Mouse (Mus musculus) neural tube, embryonic 12.5 days (tissue): Measurements from ENCODE around the gene Cfap99. TPM values are rescaled to one million over a fixed set of nuclear protein-coding genes. Genes with fewer than 3 reads are reported as not detected.

Experiments
- ATAC-seq: fragments of 200-750 bp; cut with Nextera tagmentation; 2 replicates; pipeline ENCODE4 v1.8.0; 2017; ENCODE audit warnings: low read depth, mild to moderate bottlenecking, moderate TSS enrichment, moderate library complexity; ENCODE audit not compliant: low FRiP score
- H3K27ac ChIP-seq: fragments of 300-500 bp; sonication (generic); 2 replicates; pipeline ENCODE4 v1.5.1; 2016
- H3K27me3 ChIP-seq: fragments of 300-500 bp; sonication (generic); replicated peaks from 2 replicates; pipeline ENCODE4 v1.6.1; 2016; ENCODE audit warnings: mild to moderate bottlenecking
- H3K36me3 ChIP-seq: fragments of 300-500 bp; sonication (generic); 2 replicates; pipeline ENCODE4 v1.6.1; 2016; ENCODE audit warnings: mild to moderate bottlenecking
- H3K4me1 ChIP-seq: fragments of 300-500 bp; sonication (generic); 2 replicates; pipeline ENCODE4 v1.6.1; 2016
- H3K4me2 ChIP-seq: fragments of 300-500 bp; sonication (generic); replicated peaks from 2 replicates; pipeline ENCODE4 v1.6.1; 2016; ENCODE audit warnings: mild to moderate bottlenecking
- H3K4me3 ChIP-seq: fragments of 300-500 bp; sonication (generic); 2 replicates; pipeline ENCODE4 v1.5.1; 2016
- H3K9ac ChIP-seq: fragments of 300-500 bp; sonication (generic); 2 replicates; pipeline ENCODE4 v1.6.1; 2016; ENCODE audit warnings: mild to moderate bottlenecking
- H3K9me3 ChIP-seq: fragments of 300-500 bp; sonication (generic); 2 replicates; pipeline ENCODE4 v1.6.1; 2016; ENCODE audit warnings: mild to moderate bottlenecking
- WGBS: fragments of 180-500 bp; shearing (Covaris S2); methylation state at CpG from one replicate; pipeline ENCODE4 v1.1.7; 2016; 5-methylcytosine and 5-hydroxymethylcytosine counted together
- polyA plus RNA-seq: library from polyadenylated mRNA; unstranded; fragments of >200 nt; fragmentation: Nextera tagmentation; extraction: Ambion mirVana; gene quantifications from 2 replicates; pipeline ENCODE4 v1.2.1, GENCODE M21; 2016

The Cfap99 gene
- polyA plus RNA-seq, 1 experiment from 2014 or later: not detected

GRCm38 (mm10) chr5:34266065-34266464 lies 22.3 kb upstream of the Cfap99 start:
- Histone ChIP-seq H3K36me3 (no peaks in the 10 kb centered on the region), H3K27me3 (no peaks in the 10 kb centered on the region), H3K4me3 (no peak overlapping the region), H3K9me3 (no peaks in the 10 kb centered on the region), H3K9ac (no peak overlapping the region), H3K27ac (no peak overlapping the region), H3K4me2 (no peak overlapping the region), H3K4me1 (no peaks in the 10 kb centered on the region)
- no peak for ATAC-seq
- 73% methylated on average over 4 of the region's 4 CpGs for WGBS

- 88% methylated on average over 16 of the region's 16 CpGs for WGBS
These were observed 19.0 kb upstream of the Cfap99 start for GRCm38 (mm10) chr5:34269197-34269920.

GRCm38 (mm10) chr5:34269921-34270465 lies 18.4 kb upstream of the Cfap99 start:
- no peaks in the 10 kb centered on the region for H3K4me1 ChIP-seq
- 82% methylated on average over 12 of the region's 12 CpGs for WGBS
- H3K36me3 ChIP-seq: no peaks in the 10 kb centered on the region
- H3K9ac ChIP-seq: no peak overlapping the region
- no peak overlapping the region for H3K4me3 ChIP-seq
- H3K27me3 ChIP-seq: no peaks in the 10 kb centered on the region
- H3K27ac ChIP-seq: no peak overlapping the region
- H3K4me2 ChIP-seq: no peak overlapping the region
- H3K9me3 ChIP-seq: no peaks in the 10 kb centered on the region
- ATAC-seq: no peak

More at GRCm38 (mm10) chr5:34269197-34269920, 19.0 kb upstream of the Cfap99 start:
- Histone ChIP-seq H3K4me2 (no peak overlapping the region), H3K27me3 (no peaks in the 10 kb centered on the region), H3K4me3 (no peak overlapping the region), H3K4me1 (no peaks in the 10 kb centered on the region), H3K9me3 (no peaks in the 10 kb centered on the region), H3K36me3 (no peaks in the 10 kb centered on the region), H3K9ac (no peak overlapping the region), H3K27ac (no peak overlapping the region)
- no peak for ATAC-seq

GRCm38 (mm10) chr5:34271743-34272142 lies 16.7 kb upstream of the Cfap99 start:
- WGBS: 28% methylated on average over 4 of the region's 4 CpGs
- Histone ChIP-seq H3K9ac (no peak overlapping the region), H3K27me3 (no peaks in the 10 kb centered on the region), H3K4me3 (no peak overlapping the region), H3K27ac (no peak overlapping the region), H3K4me2 (no peak overlapping the region), H3K9me3 (no peaks in the 10 kb centered on the region), H3K4me1 (no peaks in the 10 kb centered on the region), H3K36me3 (no peaks in the 10 kb centered on the region)
- no peak for ATAC-seq

- no peak overlapping the region for H3K27ac ChIP-seq
- no peak overlapping the region for H3K4me2 ChIP-seq
- H3K4me3 ChIP-seq: no peak overlapping the region
- no peaks in the 10 kb centered on the region for H3K27me3 ChIP-seq
- no peak overlapping the region for H3K9ac ChIP-seq
- ATAC-seq: no peak
- H3K4me1 ChIP-seq: no peaks in the 10 kb centered on the region
- 74% methylated on average over 5 of the region's 5 CpGs for WGBS
- no peaks in the 10 kb centered on the region for H3K36me3 ChIP-seq
- H3K9me3 ChIP-seq: no peaks in the 10 kb centered on the region
These were observed 15.1 kb upstream of the Cfap99 start for GRCm38 (mm10) chr5:34273251-34273681.

DNA sequence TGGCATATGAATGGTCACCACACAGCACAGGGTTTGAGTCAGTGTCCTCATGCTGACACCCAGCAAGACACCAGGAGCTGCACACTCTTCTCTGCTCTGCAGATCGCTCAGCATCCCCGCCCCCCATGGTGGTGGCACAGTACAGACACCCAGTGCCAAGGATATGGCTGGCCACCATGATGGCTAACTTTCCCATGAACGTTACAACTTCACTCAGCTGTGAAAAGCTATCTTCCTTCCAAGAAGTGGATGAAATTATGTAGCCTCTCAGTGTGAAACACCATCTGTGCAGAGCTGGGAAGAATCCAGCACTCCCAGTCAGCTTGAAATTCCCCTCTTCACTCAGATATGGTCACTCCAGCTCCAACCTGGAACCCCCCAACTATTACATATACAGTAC lies 14.1 kb upstream of the Cfap99 start:
- no peak for ATAC-seq
- Histone ChIP-seq H3K4me1 (no peaks in the 10 kb centered on the region), H3K36me3 (no peaks in the 10 kb centered on the region), H3K4me3 (no peak overlapping the region), H3K9ac (no peak overlapping the region), H3K9me3 (no peaks in the 10 kb centered on the region), H3K27ac (no peak overlapping the region), H3K27me3 (no peaks in the 10 kb centered on the region), H3K4me2 (no peak overlapping the region)
- WGBS: 91% methylated on average over 3 of the region's 3 CpGs

DNA sequence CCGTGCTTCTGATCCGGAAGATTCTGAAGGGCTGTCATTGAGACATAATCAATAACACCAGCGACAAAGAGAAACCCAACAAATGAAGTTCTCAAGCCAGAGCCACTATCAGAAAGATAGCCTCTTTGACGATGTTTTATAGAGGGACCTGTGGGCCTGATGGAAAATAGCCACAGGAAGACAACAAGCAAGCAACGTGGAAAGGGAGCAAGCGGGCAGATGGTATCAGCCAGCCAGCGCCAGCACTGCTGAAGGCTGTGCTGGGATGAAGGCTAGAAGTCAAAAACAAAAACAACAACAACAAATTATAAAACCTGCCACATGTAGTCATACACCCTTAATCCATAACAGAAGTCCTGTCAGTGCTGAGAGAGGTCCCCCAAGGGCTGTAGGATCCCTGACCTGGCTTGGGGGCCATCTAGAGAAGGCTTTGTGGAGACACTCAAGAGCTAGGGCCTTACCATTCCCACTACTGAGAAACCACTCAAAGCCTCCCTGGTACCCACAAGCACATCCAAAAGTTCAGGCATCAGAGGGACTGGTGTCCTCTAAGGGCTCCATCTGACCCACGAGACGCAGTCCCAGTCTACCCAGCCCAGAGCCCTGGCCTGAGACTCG lies 13.6 kb upstream of the Cfap99 start:
- WGBS: 89% methylated on average over 10 of the region's 10 CpGs
- Histone ChIP-seq H3K27ac (no peak overlapping the region), H3K9ac (no peak overlapping the region), H3K9me3 (no peaks in the 10 kb centered on the region), H3K27me3 (no peaks in the 10 kb centered on the region), H3K4me2 (no peak overlapping the region), H3K4me1 (no peaks in the 10 kb centered on the region), H3K36me3 (no peaks in the 10 kb centered on the region), H3K4me3 (no peak overlapping the region)
- no peak for ATAC-seq

DNA sequence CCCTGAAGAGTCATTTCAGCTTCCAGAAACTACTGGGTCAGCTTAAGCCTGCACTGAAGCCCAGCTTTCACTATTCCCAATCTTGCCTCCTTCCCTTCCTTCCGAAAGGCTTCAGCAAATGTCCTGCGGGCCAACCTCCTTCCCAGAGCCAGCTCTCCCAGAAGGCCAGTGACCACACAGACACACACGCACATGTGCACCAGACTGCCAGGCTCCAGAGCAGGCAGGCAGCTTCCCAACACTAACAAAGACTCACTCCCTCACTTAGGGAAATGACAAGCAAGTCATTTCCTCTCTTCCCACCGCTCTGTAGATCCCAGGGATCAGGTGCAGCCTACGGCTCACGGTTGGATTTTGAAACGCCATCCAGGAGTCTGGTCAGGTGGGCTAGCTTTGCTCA lies 12.2 kb upstream of the Cfap99 start:
- H3K36me3 ChIP-seq: no peaks in the 10 kb centered on the region
- H3K4me2 ChIP-seq: no peak overlapping the region
- WGBS: 91% methylated on average over 7 of the region's 7 CpGs
- H3K9ac ChIP-seq: no peak overlapping the region
- no peak overlapping the region for H3K27ac ChIP-seq
- no peak overlapping the region for H3K4me3 ChIP-seq
- no peaks in the 10 kb centered on the region for H3K4me1 ChIP-seq
- ATAC-seq: no peak
- no peaks in the 10 kb centered on the region for H3K9me3 ChIP-seq
- H3K27me3 ChIP-seq: no peaks in the 10 kb centered on the region

- Histone ChIP-seq H3K4me3 (no peak overlapping the region), H3K9me3 (no peaks in the 10 kb centered on the region), H3K4me1 (no peaks in the 10 kb centered on the region), H3K36me3 (no peaks in the 10 kb centered on the region), H3K27ac (no peak overlapping the region), H3K27me3 (no peaks in the 10 kb centered on the region), H3K4me2 (no peak overlapping the region), H3K9ac (no peak overlapping the region)
- 82% methylated on average over 6 of the region's 6 CpGs for WGBS
- no peak for ATAC-seq
These were observed 11.7 kb upstream of the Cfap99 start for GRCm38 (mm10) chr5:34276746-34277145.

GRCm38 (mm10) chr5:34278058-34278457 lies 10.3 kb upstream of the Cfap99 start:
- no peaks in the 10 kb centered on the region for H3K36me3 ChIP-seq
- H3K9ac ChIP-seq: no peak overlapping the region
- H3K4me2 ChIP-seq: no peak overlapping the region
- H3K27me3 ChIP-seq: no peaks in the 10 kb centered on the region
- H3K4me3 ChIP-seq: no peak overlapping the region
- no peak for ATAC-seq
- WGBS: 83% methylated on average over 4 of the region's 4 CpGs
- H3K9me3 ChIP-seq: no peaks in the 10 kb centered on the region
- H3K4me1 ChIP-seq: no peaks in the 10 kb centered on the region
- H3K27ac ChIP-seq: no peak overlapping the region

DNA sequence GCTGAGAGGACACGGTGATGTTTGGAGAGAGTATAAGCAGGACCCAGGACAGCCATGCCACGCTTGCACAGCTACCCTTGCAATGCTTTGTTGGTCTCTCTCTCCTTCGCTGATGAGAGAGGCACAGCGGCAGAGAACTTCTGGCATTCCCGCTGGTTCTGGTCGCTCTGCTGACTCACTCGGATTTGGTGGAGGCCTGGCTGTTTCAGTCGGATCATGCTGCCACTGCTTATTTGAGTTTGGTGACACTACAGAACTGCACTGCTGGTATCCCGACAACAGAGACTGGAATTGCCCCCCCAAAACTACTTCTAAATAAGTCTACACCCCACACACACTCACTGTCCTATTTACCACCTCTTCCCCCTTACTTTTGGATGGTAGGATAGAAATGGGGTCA lies 9.2 kb upstream of the Cfap99 start:
- Histone ChIP-seq H3K4me1 (no peaks in the 10 kb centered on the region), H3K4me2 (no peak overlapping the region), H3K9me3 (no peaks in the 10 kb centered on the region), H3K9ac (no peak overlapping the region), H3K4me3 (no peak overlapping the region), H3K36me3 (no peaks in the 10 kb centered on the region), H3K27ac (no peak overlapping the region), H3K27me3 (no peaks in the 10 kb centered on the region; the same call in 1 of the 2 replicates)
- no peak for ATAC-seq
- WGBS: 92% methylated on average over 9 of the region's 9 CpGs

- 89% methylated on average over 7 of the region's 7 CpGs for WGBS
- H3K36me3 ChIP-seq: no peaks in the 10 kb centered on the region
These were observed 7.4 kb upstream of the Cfap99 start for GRCm38 (mm10) chr5:34280976-34281375.

More at GRCm38 (mm10) chr5:34280976-34281375, 7.4 kb upstream of the Cfap99 start:
- Histone ChIP-seq H3K27me3 (peaks cover 11% of the 10 kb centered on the region; the same call in 1 of the 2 replicates), H3K4me2 (no peak overlapping the region), H3K4me1 (no peaks in the 10 kb centered on the region), H3K9ac (no peak overlapping the region), H3K27ac (no peak overlapping the region), H3K9me3 (no peaks in the 10 kb centered on the region), H3K4me3 (no peak overlapping the region)
- no peak for ATAC-seq
